Mouse (Mus musculus) liver, adult (tissue): Measurements from ENCODE around the gene Micu2.

Experiments used
- GATA4 ChIP-seq: IDR thresholded peaks from 2 replicates; pipeline ENCODE4 v1.6.1; 2014; ENCODE audit warnings: mild to moderate bottlenecking, low read length; ENCODE audit not compliant: insufficient replicate concordance

Micu2 gene

GRCm38 (mm10) chr14:57919148-57919875 lies 79.8 kb downstream of the Micu2 start:
- TF ChIP-seq GATA4: no peak

GRCm38 (mm10) chr14:57915341-57915740 lies 83.7 kb downstream of the Micu2 start:
- no peak for TF ChIP-seq GATA4

- no peak for TF ChIP-seq GATA4
Observed at GRCm38 (mm10) chr14:57911316-57911715, 87.7 kb downstream of the Micu2 start.

- TF ChIP-seq GATA4: no peak
Observed at GRCm38 (mm10) chr14:57910501-57911068, 88.5 kb downstream of the Micu2 start.

- no peak for TF ChIP-seq GATA4
Observed at GRCm38 (mm10) chr14:57909297-57909696, 89.8 kb downstream of the Micu2 start.

GRCm38 (mm10) chr14:57908431-57908830 lies 90.6 kb downstream of the Micu2 start:
- no peak for TF ChIP-seq GATA4

- no peak for TF ChIP-seq GATA4
Observed at GRCm38 (mm10) chr14:57901998-57902397, 97.1 kb downstream of the Micu2 start.

- TF ChIP-seq GATA4: no peak
Observed at GRCm38 (mm10) chr14:57896882-57897281, 102.2 kb downstream of the Micu2 start.

GRCm38 (mm10) chr14:57894346-57894745 lies 104.7 kb downstream of the Micu2 start:
- no peak for TF ChIP-seq GATA4

- no peak for TF ChIP-seq GATA4
Observed at GRCm38 (mm10) chr14:57892961-57893360, 106.1 kb downstream of the Micu2 start.

GRCm38 (mm10) chr14:57890011-57890842 lies 108.8 kb downstream of the Micu2 start, which contains the start of gene Zdhhc20:
Zdhhc20 (minus strand) TSS chr14:57890276.
- TF ChIP-seq GATA4: no peak

- TF ChIP-seq GATA4: no peak
Observed at GRCm38 (mm10) chr14:57889541-57890010, 109.5 kb downstream of the Micu2 start.

- TF ChIP-seq GATA4: no peak
Observed at GRCm38 (mm10) chr14:57887171-57887570, 111.9 kb downstream of the Micu2 start.

- no peak for TF ChIP-seq GATA4
Observed at GRCm38 (mm10) chr14:57886032-57886431, 113.0 kb downstream of the Micu2 start.

- no peak for TF ChIP-seq GATA4
Observed at GRCm38 (mm10) chr14:57883341-57883740, 115.7 kb downstream of the Micu2 start.

GRCm38 (mm10) chr14:57882720-57883119 lies 116.3 kb downstream of the Micu2 start:
- TF ChIP-seq GATA4: no peak

- 0 out of 2 replicates have a peak, but pooled peaks have one; percentile 41 for TF ChIP-seq GATA4
Observed at GRCm38 (mm10) chr14:57881793-57882192, 117.3 kb downstream of the Micu2 start.
